Mouse (Mus musculus) spleen, adult 10 weeks (tissue): Measurements from ENCODE around the gene Grk5. TPM values are rescaled to one million over a fixed set of nuclear protein-coding genes. Genes with fewer than 3 reads are reported as not detected.

ENCODE experiments used
- polyA plus RNA-seq: library from polyadenylated mRNA; stranded (reverse); fragments of 350-450 nt; fragmentation: Illumina TruSeq; extraction: RNeasy Lipid Tissue Mini Kit (QIAGEN cat#74804); gene quantifications from one replicate; pipeline ENCODE4 v1.2.3, GENCODE M21; 2015; ENCODE audit warnings: low replicate concordance; ENCODE audit not compliant: insufficient read depth

Gene Grk5
- 19.7 TPM for polyA plus RNA-seq

GRCm38 (mm10) chr19:60889714-60890315, at the start of gene Grk5:
Gene Grk5 (plus strand): TSS chr19:60889749.

GRCm38 (mm10) chr19:60860868-60861700, 28.5 kb upstream of the Grk5 start, which contains the start of gene Sfxn4:
Gene Sfxn4 (minus strand): TSS chr19:60861479.

GRCm38 (mm10) chr19:60874064-60874694, 15.4 kb upstream of the Grk5 start, which contains the start of gene Prdx3:
Gene Prdx3 (minus strand): TSS chr19:60874556.

GRCm38 (mm10) chr19:61140342-61141206, 251.0 kb downstream of the Grk5 start, which contains the start of gene Zfp950:
Gene Zfp950 (minus strand): TSS chr19:61140840.

Other genes starting within 250 kb of the Grk5 start
- gene Nanos1, start 133.8 kb upstream of the Grk5 start, polyA plus RNA-seq, result 3.8 TPM
- 227 TPM for gene Eif3a, start 99.1 kb upstream of the Grk5 start, polyA plus RNA-seq
- 49.2 TPM for gene Fam45a, start 78.2 kb upstream of the Grk5 start, polyA plus RNA-seq
- gene Sfxn4, start 28.3 kb upstream of the Grk5 start, polyA plus RNA-seq, result 10.1 TPM
- 103 TPM for gene Prdx3, start 15.2 kb upstream of the Grk5 start, polyA plus RNA-seq